Mouse (Mus musculus) erythroblast, embryonic 14.5 days (primary cell): ENCODE results near the gene Ubald1. TPM values are rescaled to one million over a fixed set of nuclear protein-coding genes. Genes with fewer than 3 reads are reported as not detected.

Experiments
- H3K27me3 ChIP-seq: 2 replicates; pipeline ENCODE4 v1.6.1; 2012; ENCODE audit warnings: inconsistent platforms; ENCODE audit not compliant: control insufficient read depth
- H3K36me3 ChIP-seq: 2 replicates; pipeline ENCODE4 v1.6.1; 2012; ENCODE audit warnings: mild to moderate bottlenecking, inconsistent platforms; ENCODE audit not compliant: control insufficient read depth
- H3K4me1 ChIP-seq: 2 replicates; pipeline ENCODE4 v1.6.1; 2012; ENCODE audit warnings: inconsistent platforms; ENCODE audit not compliant: control insufficient read depth
- H3K4me3 ChIP-seq: replicated peaks from 2 replicates; pipeline ENCODE3; 2012; ENCODE audit warnings: moderate library complexity, mild to moderate bottlenecking, inconsistent platforms
- H3K9me3 ChIP-seq: 2 replicates; pipeline ENCODE4 v1.6.1; 2012; ENCODE audit warnings: low read length, inconsistent platforms, mixed read lengths; ENCODE audit not compliant: control insufficient read depth
- GATA1 ChIP-seq: IDR thresholded peaks from 2 replicates; pipeline ENCODE4 v1.6.1; 2012; ENCODE audit warnings: low read length, inconsistent platforms, mixed read lengths
- TAL1 ChIP-seq: IDR thresholded peaks from 3 replicates; pipeline ENCODE4 v1.6.1; 2012; ENCODE audit warnings: low read length, inconsistent platforms, mixed read lengths
- polyA plus RNA-seq: library from polyadenylated mRNA; stranded (reverse); fragments of >175 nt; gene quantifications from 2 replicates; pipeline ENCODE4 v1.2.3, GENCODE M21; 2012

The Ubald1 gene
- polyA plus RNA-seq, 1 experiment, result 16.2 TPM

- H3K9me3 ChIP-seq, result no peaks in the 10 kb centered on the region
- H3K36me3 ChIP-seq, result no peaks in the 10 kb centered on the region
- peaks cover 3% of the 10 kb centered on the region for H3K4me1 ChIP-seq
- TF ChIP-seq GATA1, result no peak
- TF ChIP-seq TAL1, result no peak
- no peak overlapping the region for H3K4me3 ChIP-seq
- peaks cover 2% of the 10 kb centered on the region for H3K27me3 ChIP-seq
Measured at GRCm38 (mm10) chr16:4861392-4861791, 18.7 kb downstream of the Ubald1 start.

- Histone ChIP-seq H3K4me3 (no peak overlapping the region), H3K27me3 (peaks cover 10% of the 10 kb centered on the region), H3K36me3 (no peaks in the 10 kb centered on the region), H3K9me3 (no peaks in the 10 kb centered on the region), H3K4me1 (no peaks in the 10 kb centered on the region)
- TF ChIP-seq GATA1 (no peak), TAL1 (no peak)
Measured at GRCm38 (mm10) chr16:4855046-4855650, 25.0 kb downstream of the Ubald1 start.

- Histone ChIP-seq H3K9me3 (no peaks in the 10 kb centered on the region), H3K27me3 (peaks cover 9% of the 10 kb centered on the region), H3K4me3 (no peak overlapping the region), H3K4me1 (no peaks in the 10 kb centered on the region), H3K36me3 (no peaks in the 10 kb centered on the region)
- TF ChIP-seq GATA1, result no peak
- no peak for TF ChIP-seq TAL1
Measured at GRCm38 (mm10) chr16:4850938-4851628, 29.0 kb downstream of the Ubald1 start.

- Histone ChIP-seq H3K9me3 (no peaks in the 10 kb centered on the region), H3K27me3 (peaks cover 6% of the 10 kb centered on the region), H3K36me3 (no peaks in the 10 kb centered on the region), H3K4me1 (no peaks in the 10 kb centered on the region), H3K4me3 (no peak overlapping the region)
- no peak for TF ChIP-seq TAL1
- no peak for TF ChIP-seq GATA1
Measured at GRCm38 (mm10) chr16:4850361-4850760, 29.8 kb downstream of the Ubald1 start.

GRCm38 (mm10) chr16:4848090-4848489 lies 32.0 kb downstream of the Ubald1 start:
- Histone ChIP-seq H3K36me3 (no peaks in the 10 kb centered on the region), H3K9me3 (no peaks in the 10 kb centered on the region), H3K4me3 (no peak overlapping the region), H3K27me3 (peaks cover 2% of the 10 kb centered on the region; the same call in 1 of the 2 replicates), H3K4me1 (no peaks in the 10 kb centered on the region)
- TF ChIP-seq TAL1 (no peak), GATA1 (no peak)

GRCm38 (mm10) chr16:4847041-4847440 lies 33.1 kb downstream of the Ubald1 start:
- no peak overlapping the region for H3K4me3 ChIP-seq
- H3K4me1 ChIP-seq, result no peaks in the 10 kb centered on the region
- H3K36me3 ChIP-seq, result no peaks in the 10 kb centered on the region
- H3K27me3 ChIP-seq, result peaks cover 2% of the 10 kb centered on the region; the same call in 1 of the 2 replicates
- H3K9me3 ChIP-seq, result no peaks in the 10 kb centered on the region
- TF ChIP-seq TAL1 (no peak), GATA1 (no peak)

GRCm38 (mm10) chr16:4840231-4840630 lies 39.9 kb downstream of the Ubald1 start:
- H3K4me3 ChIP-seq, result no peak overlapping the region
- no peak for TF ChIP-seq TAL1
- no peak for TF ChIP-seq GATA1
- H3K9me3 ChIP-seq, result no peaks in the 10 kb centered on the region
- no peaks in the 10 kb centered on the region for H3K27me3 ChIP-seq
- H3K36me3 ChIP-seq, result no peaks in the 10 kb centered on the region
- H3K4me1 ChIP-seq, result no peaks in the 10 kb centered on the region

- TF ChIP-seq TAL1 (no peak), GATA1 (no peak)
- H3K4me3 ChIP-seq, result no peak overlapping the region
- H3K4me1 ChIP-seq, result no peaks in the 10 kb centered on the region
- no peaks in the 10 kb centered on the region for H3K36me3 ChIP-seq
- H3K9me3 ChIP-seq, result no peaks in the 10 kb centered on the region
- no peaks in the 10 kb centered on the region for H3K27me3 ChIP-seq
Measured at GRCm38 (mm10) chr16:4839552-4839951, 40.6 kb downstream of the Ubald1 start.

- Histone ChIP-seq H3K4me1 (no peaks in the 10 kb centered on the region), H3K27me3 (no peaks in the 10 kb centered on the region), H3K9me3 (no peaks in the 10 kb centered on the region), H3K36me3 (no peaks in the 10 kb centered on the region), H3K4me3 (no peak overlapping the region)
- TF ChIP-seq GATA1, result no peak
- TF ChIP-seq TAL1, result no peak
Measured at GRCm38 (mm10) chr16:4837631-4838030, 42.5 kb downstream of the Ubald1 start.
